Mouse (Mus musculus): ENCODE results near the gene Wwox.

GRCm38 (mm10) chr8:114684046-114684702 is 244.7 kb downstream of the Wwox start:
- TF ChIP-seq CTCF (IDR thresholded peaks at IDR 0.05; ENCODE audit: low read depth) = no peak
- no peak for TF ChIP-seq EP300 (IDR thresholded peaks at IDR 0.05; ENCODE audit: low read depth)

Measured in liver, embryonic 14.5 days (tissue).